Mouse (Mus musculus): Measurements from ENCODE around the gene Mob3c.

DNA sequence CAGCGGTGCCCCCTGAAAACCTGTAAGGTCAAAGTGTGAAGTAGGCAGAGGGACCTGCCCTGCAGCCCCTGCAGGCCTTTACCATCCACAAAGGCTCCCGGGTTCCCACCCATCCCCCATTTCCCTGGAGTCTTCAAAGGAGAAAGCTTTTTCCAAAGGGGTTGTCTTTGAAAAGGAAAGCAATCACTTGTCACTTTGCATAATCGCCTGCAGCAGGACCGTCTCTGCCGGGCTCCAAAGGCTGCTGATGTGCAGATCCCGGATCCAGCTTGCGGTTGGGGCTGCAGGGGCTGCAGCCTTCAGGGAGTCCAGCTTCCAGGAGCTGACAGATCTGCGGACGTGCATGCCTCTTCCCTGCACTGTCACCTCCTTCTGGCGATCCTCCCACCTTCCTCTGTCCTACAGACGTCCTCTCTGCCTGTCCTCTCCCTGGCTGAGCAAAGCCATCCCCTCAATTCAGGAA, 50.4 kb downstream of the Mob3c start:
- TF ChIP-seq EP300 (optimal IDR thresholded peaks at IDR 0.05) (no peak), CTCF (IDR thresholded peaks at IDR 0.05; ENCODE audit: low read depth) (no peak)
